Mouse (Mus musculus): ENCODE measurements around the gene Ptprf.

Ptprf gene

GRCm38 (mm10) chr4:118291231-118291630 is at the start of gene Ptprf:
Gene Ptprf (minus strand): TSS chr4:118291405.
- peak; percentile 51 for DNase-seq

GRCm38 (mm10) chr4:118336658-118337057 is 45.5 kb upstream of the Ptprf start:
- peak; percentile 12 for DNase-seq

GRCm38 (mm10) chr4:118335991-118336390 is 44.8 kb upstream of the Ptprf start:
- no peak for DNase-seq

GRCm38 (mm10) chr4:118331777-118332176 is 40.6 kb upstream of the Ptprf start:
- no peak for DNase-seq

GRCm38 (mm10) chr4:118326476-118326875 is 35.3 kb upstream of the Ptprf start:
- DNase-seq, result no peak

GRCm38 (mm10) chr4:118320636-118321035 is 29.4 kb upstream of the Ptprf start:
- no peak for DNase-seq

GRCm38 (mm10) chr4:118319706-118320344 is 28.6 kb upstream of the Ptprf start:
- no peak for DNase-seq

GRCm38 (mm10) chr4:118316662-118317061 is 25.5 kb upstream of the Ptprf start:
- DNase-seq, result no peak

- DNase-seq, result no peak
Measured at GRCm38 (mm10) chr4:118315286-118315685, 24.1 kb upstream of the Ptprf start.

GRCm38 (mm10) chr4:118310461-118310860 is 19.3 kb upstream of the Ptprf start:
- DNase-seq, result no peak

- no peak for DNase-seq
Measured at GRCm38 (mm10) chr4:118307533-118308263, 16.5 kb upstream of the Ptprf start.

- no peak for DNase-seq
Measured at GRCm38 (mm10) chr4:118306113-118306696, 15.0 kb upstream of the Ptprf start.

- DNase-seq, result no peak
Measured at GRCm38 (mm10) chr4:118304984-118305383, 13.8 kb upstream of the Ptprf start.

GRCm38 (mm10) chr4:118297844-118298243 is 6.6 kb upstream of the Ptprf start:
- no peak for DNase-seq

- no peak for DNase-seq
Measured at GRCm38 (mm10) chr4:118295651-118296561, 4.7 kb upstream of the Ptprf start.

GRCm38 (mm10) chr4:118294811-118295210 is 3.6 kb upstream of the Ptprf start:
- no peak for DNase-seq

- peak; percentile 87 for DNase-seq
Measured at GRCm38 (mm10) chr4:118292741-118293306, 1.6 kb upstream of the Ptprf start.

GRCm38 (mm10) chr4:118290416-118291030 is 682 bp downstream of the Ptprf start:
- DNase-seq, result no peak

- DNase-seq, result no peak
Measured at GRCm38 (mm10) chr4:118289960-118290415, 1.2 kb downstream of the Ptprf start.

GRCm38 (mm10) chr4:118289266-118289665 is 1.9 kb downstream of the Ptprf start:
- DNase-seq, result no peak

GRCm38 (mm10) chr4:118288531-118288930 is 2.7 kb downstream of the Ptprf start:
- DNase-seq, result no peak

- DNase-seq, result no peak
Measured at GRCm38 (mm10) chr4:118286202-118286601, 5.0 kb downstream of the Ptprf start.
